ENCODE assay signal across 18 mouse cellular contexts in the genomic region with DNA sequence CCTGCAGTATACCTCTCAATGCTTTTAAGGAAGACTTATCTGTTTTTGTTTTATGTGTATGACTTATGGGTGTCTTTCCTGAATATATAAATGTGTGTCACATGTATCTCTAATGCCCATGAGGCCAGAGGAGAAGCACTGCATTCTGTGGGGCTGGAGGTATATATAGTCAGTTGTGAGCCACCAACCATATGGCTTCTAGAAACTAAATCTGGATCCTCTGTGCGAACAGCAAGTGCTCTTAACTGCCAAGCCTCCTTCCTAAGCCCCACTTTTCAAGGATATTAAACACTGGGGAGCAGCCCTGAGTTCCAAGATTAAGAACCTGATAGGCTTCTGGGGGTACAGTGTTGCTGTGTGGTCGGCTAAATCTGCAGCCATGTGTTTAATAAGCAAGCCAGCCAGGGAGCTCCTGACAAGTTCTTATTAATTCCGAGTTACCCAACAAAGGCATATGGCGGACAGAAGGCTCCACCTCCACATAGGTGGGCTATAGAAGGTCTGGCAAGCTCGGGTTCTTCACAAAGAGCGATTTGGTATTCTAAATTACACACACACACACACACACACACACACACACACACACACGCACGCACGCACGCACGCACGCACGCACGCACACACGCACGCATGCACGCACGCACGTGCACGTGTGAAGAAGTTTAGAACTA. TPM values are rescaled to one million over a fixed set of nuclear protein-coding genes. Genes with fewer than 3 reads are reported as not detected.
DNase-seq lines count a peak whose midpoint lies in the region; TF ChIP-seq lines count a peak whose summit lies in the region.
"Had no signal": no experiment of that assay in that cellular context is flagged by ENCODE, and none has a peak within 500 bp of the region (broad histone marks: within the 10 kb centered on the region; RNA-seq: fewer than 3 reads in every experiment).

No protein-coding gene starts in this region.

- peak; percentile 22 to 67 for DNase-seq in layer of hippocampus, adult 18-20 months (ENCODE audit: low spot score in 2 of 2)
- no peak for DNase-seq in layer of hippocampus, postnatal 36 days
- peak; percentile 42 to 55 for DNase-seq in frontal cortex, adult 2 months (ENCODE audit: extremely low spot score in 1 of 2, low spot score in 1 of 2)
- peak in 1 of 2 experiments; percentile 47 for DNase-seq in left cerebral cortex, adult 2 months (ENCODE audit: extremely low spot score in 1 of 2, low spot score in 2 of 2)
- DNase-seq in right cerebral cortex, postnatal 25 days = peak; percentile 60
- DNase-seq in thymus, adult 18-20 months = no peak
- DNase-seq in c-Kit-positive CD71-positive TER-119-positive erythroid progenitor cells, embryonic 14.5 days (ENCODE audit: low spot score) = no peak
- DNase-seq: adrenal gland, adult 2 months; cerebellum, adult 18-20 months; lung, embryonic 14.5 days; thymus, postnatal 4 days had no signal

- H3K27ac ChIP-seq in left cerebral cortex, adult 2 months = peak overlapping the region; percentile 70
- H3K27ac ChIP-seq: embryonic facial prominence, embryonic 10.5 days; hindbrain, embryonic 12.5 days; intestine, embryonic 15.5 days; kidney, embryonic 15.5 days; midbrain, embryonic 12.5 days had no signal

- no peak for TF ChIP-seq CTCF in left cerebral cortex, adult 2 months (IDR thresholded peaks at IDR 0.05)

- intact Hi-C loops in left cerebral cortex, adult 2 months (cut with DNase I) = loop anchor here (10.0 kb wide), 1 partner anchor 534 kb away; no protein-coding TSS in a partner anchor

- H3K4me3 ChIP-seq in left cerebral cortex, adult 2 months = no peak overlapping the region
- H3K4me3 ChIP-seq: embryonic facial prominence, embryonic 10.5 days; hindbrain, embryonic 12.5 days; intestine, embryonic 15.5 days; kidney, embryonic 15.5 days; midbrain, embryonic 12.5 days; myocyte had no signal

RNA-seq across cellular contexts. Expression of a gene that starts 12.5 kb away (rescaled TPM):
- under 1 TPM in 1 of 2 experiments, not detected in 1; 0.10 TPM for total RNA-seq in layer of hippocampus, adult 18-20 months (2021)
- not detected for total RNA-seq in layer of hippocampus, postnatal 36 days (2021)
- 0.10 and 0.15 TPM in 2 replicates for polyA plus RNA-seq in frontal cortex, adult 2 months (2012; rRNA removed)
- under 1 TPM in 1 of 2 experiments, not detected in 1; 0.11 TPM for total RNA-seq in left cerebral cortex, adult 2 months (2021)
- total RNA-seq: neutrophil, adult 5-6 weeks had no signal
- polyA plus RNA-seq: myocyte had no signal

RNA-seq across cellular contexts. Expression of a gene that starts 25.9 kb away (rescaled TPM):
- total RNA-seq in layer of hippocampus, adult 18-20 months (2021) = 1 to 10 TPM; 3.3 to 3.6 TPM
- 1 to 10 TPM; 3.0 to 3.6 TPM for total RNA-seq in layer of hippocampus, postnatal 36 days (2021)
- polyA plus RNA-seq in frontal cortex, adult 2 months (2012; rRNA removed) = 2.8 and 3.1 TPM in 2 replicates
- 1 to 10 TPM; 4.1 to 5.7 TPM for total RNA-seq in left cerebral cortex, adult 2 months (2021)

Comparison
In these comparisons a context has a peak if more than half of its experiments do, and no peak if none do; other contexts are left out.
1. DNase-seq: peak in layer of hippocampus, adult 18-20 months (2 of 2), frontal cortex, adult 2 months (2 of 2) and right cerebral cortex, postnatal 25 days (single experiment); none in layer of hippocampus, postnatal 36 days (0 of 2), thymus, adult 18-20 months (0 of 2) and c-Kit-positive CD71-positive TER-119-positive erythroid progenitor cells, embryonic 14.5 days (single experiment).